Mouse (Mus musculus): ENCODE data around the gene Prdm9.

DNA sequence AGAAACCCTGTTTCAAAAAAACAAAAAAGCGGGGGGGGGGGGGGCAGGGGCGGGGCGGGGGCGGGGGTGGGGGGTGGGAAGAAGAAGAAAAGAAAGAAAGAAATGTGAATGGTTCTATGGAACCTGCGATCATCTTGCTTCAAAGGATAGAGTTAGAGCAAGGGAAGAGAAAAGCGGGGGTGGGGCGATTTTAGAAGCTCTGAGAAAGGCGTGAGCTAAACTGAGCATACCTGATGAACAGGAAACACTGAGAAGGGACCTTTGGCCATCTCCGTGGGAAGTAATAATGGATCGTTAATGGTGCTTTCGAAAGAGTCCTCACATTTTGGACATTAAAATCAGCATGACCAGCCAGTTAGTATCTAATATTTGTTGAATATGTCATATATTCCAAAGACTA lies 35.3 kb upstream of the Prdm9 start:
- no peak for TF ChIP-seq CTCF (IDR thresholded peaks at IDR 0.05; ENCODE audit: low read depth)
- no peak for TF ChIP-seq EP300 (optimal IDR thresholded peaks at IDR 0.05)
